Mouse (Mus musculus) thymus, adult 18-20 months (tissue): ENCODE measurements around the gene Qsox1.

Experiments
- DNase-seq, 2 experiments: peaks; one replicate each; pipeline ENCODE4 v3.0.0; 2022; ENCODE audit warnings: mixed read lengths in 2 of 2

The Qsox1 gene

DNA sequence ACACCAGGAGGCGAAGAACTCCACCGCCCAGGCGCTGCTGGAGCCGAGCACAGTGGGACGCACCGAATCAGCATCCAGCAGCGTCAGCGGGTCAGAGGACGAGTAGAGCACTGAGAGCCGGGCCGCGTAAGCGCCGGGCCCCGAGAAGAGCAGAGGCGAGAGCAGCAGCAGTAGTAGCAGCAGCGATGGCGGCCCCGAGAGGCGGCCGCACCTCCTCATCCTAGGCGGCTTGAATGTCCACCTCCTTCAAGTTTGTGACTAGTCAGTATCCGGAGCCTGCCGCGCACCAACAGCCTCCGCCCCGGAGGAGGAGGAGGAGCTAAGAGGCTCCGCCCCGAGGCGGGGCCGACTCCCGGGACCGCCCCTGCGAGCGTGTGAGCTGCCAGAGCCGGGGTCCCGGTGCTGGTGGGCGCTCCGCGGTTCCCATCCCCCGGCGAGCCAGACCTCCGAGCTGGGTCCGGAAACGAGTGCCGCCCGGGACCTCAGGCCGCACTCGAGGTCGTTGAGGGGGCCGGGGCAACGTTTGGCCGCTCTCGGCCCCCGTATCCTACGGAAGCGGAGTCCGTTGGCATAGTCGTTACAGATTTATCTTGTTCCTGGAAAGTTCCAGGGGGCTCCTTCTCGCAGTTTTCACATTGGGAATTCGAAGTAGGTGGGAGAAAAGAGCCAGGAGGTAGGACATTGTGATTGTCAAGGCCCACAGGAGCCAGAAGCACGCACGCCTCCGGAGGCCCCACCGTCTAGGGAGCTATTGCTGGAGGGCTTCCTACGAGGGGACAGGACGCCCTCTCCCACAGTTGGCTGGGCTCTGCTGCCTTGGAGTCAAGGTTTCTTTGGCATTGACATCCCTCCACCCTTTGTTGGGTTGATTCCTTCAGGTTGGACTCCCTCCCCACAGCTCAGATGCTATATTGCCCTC lies at the start of gene Qsox1:
Gene Qsox1, minus strand, starts transcription at position 309 of the 919 bp plus-strand sequence.
- DNase-seq = peak; percentile 71 to 74

- DNase-seq = no peak
These were observed 42.4 kb upstream of the Qsox1 start for GRCm38 (mm10) chr1:155854926-155855702.

DNA sequence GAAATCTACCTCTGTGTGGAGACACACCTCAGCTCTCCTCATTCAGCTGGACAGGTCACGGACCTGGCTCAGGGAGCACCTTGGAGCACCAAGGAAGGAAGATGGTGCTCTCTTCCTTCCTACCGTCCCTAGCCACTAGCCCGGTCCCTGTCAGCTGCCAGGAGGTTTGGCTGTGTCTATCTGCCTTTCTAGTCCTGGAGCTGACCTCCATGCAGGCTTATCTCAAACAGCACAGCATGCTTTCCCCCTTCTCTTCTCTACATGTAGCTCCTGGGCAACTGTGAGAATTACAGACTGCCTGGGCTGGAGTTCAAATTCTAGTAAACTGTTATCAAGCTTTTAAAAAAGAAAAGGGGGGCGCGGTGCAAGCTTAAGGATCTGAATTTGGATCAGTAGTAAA lies 40.3 kb upstream of the Qsox1 start:
- no peak for DNase-seq

DNA sequence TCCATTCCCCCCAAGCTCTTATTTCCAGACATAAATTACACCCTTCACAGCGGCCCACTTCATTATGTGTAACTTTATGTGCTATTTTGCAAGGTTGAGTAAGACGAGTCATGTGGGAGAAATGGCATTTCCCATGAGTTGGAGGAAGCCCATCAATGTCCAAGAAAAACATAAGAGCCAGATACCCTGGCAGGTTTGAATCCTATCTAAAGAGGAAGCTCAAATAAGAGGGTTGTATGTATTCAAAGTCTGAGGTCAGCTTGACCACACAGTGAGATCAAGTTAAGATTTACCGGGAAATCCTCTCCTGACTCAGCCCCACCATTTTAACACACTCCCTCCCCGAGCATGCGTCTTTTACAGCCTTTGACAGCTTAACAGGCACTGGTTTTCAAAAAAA lies 31.5 kb upstream of the Qsox1 start:
- no peak for DNase-seq

GRCm38 (mm10) chr1:155843538-155843937 lies 30.8 kb upstream of the Qsox1 start:
- DNase-seq = no peak

- DNase-seq = no peak
These were observed 23.0 kb upstream of the Qsox1 start for GRCm38 (mm10) chr1:155835667-155836066.

GRCm38 (mm10) chr1:155833610-155834009 lies 20.9 kb upstream of the Qsox1 start:
- DNase-seq = no peak

- no peak for DNase-seq
These were observed 19.3 kb upstream of the Qsox1 start for GRCm38 (mm10) chr1:155831958-155832357.

GRCm38 (mm10) chr1:155830861-155831260 lies 18.2 kb upstream of the Qsox1 start:
- no peak for DNase-seq

DNA sequence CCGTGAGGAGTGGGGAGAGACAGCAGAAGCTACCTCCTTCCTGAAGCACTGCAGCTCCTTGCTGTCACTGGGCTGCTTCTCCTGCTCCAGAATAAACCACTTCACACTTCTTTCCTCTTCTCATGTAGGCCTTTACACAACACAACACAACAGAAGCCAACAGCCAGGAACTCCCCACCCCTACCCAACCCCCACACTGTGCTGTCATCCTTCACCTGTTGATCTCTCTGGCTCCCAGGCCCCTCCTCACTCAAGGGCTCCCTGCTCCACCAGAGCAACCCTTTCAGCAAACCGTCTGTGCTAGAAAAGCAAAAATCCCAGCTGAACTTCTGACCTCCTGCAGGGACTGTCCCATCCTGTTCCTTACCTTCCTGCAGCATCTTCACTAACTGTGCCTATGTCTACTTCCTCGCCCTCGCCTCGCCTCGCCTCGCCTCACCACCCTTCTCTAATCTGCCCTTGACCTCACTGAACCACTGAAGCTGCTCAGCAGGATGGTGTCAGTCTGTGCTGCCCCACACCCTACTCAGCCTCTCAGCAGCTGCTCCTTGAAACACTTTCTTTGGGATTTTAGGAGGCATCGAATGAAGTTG lies 15.1 kb upstream of the Qsox1 start:
- DNase-seq = no peak

DNA sequence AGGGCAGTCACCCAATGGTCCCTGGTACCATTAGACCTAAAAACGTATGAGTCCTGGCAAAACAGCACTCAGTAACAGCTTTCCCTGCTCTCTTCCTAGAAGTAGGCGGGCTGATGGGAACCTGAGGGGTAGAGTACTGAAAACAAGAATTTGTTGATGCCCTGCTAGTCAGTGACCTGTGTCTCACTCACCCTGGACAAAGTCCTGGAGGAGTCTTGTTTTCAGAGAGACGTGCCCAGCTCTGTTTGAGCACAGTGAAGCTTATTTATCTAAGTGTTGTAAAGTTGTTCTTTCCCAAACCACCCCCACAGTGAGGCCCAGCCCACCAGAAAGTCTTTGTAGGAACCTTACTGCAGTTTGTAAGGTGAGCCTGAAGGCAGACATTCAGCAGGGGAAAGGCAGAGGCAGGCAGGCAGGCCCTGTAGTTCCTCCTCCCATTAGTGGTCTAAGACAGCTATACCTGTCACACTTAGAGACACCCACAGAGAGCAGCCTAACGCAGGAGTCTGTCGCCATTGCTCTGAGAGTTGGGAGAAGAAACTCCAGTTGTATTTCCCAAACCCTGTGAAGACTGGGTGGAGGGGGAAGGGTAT lies 14.2 kb upstream of the Qsox1 start:
- DNase-seq = no peak

GRCm38 (mm10) chr1:155825940-155826716 lies 13.4 kb upstream of the Qsox1 start:
- no peak for DNase-seq

GRCm38 (mm10) chr1:155820646-155821045 lies 8.0 kb upstream of the Qsox1 start:
- DNase-seq = no peak

GRCm38 (mm10) chr1:155816167-155816566 lies 3.5 kb upstream of the Qsox1 start:
- DNase-seq = no peak

DNA sequence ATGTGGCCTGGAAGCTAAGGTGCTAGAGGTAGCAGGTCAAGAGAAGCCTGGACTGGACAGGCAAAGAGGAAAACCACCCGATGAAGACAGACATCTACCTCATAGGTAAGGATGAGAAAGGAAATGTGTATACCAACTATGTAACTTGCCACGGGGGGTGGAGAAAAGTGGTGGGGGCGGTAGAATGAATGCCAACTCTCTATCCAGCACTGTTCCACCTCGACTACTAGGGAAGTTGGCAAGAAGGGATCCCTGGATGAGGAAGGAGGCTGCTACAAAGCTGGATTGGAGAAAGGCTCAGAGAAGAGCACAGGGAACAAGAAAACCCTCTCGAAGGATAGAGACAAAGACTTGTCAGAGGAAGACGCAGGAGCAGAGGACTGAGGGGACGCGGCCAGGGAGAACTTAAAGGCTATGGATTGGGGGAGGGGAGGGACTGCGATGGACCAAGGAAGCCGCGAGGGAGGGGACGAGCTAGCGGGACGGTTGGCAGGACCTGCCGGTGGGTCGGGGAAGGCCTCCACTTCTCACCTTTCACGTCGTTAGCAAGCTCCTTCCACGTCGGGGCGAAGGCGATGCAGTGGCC lies 601 bp downstream of the Qsox1 start:
- DNase-seq = no peak

DNA sequence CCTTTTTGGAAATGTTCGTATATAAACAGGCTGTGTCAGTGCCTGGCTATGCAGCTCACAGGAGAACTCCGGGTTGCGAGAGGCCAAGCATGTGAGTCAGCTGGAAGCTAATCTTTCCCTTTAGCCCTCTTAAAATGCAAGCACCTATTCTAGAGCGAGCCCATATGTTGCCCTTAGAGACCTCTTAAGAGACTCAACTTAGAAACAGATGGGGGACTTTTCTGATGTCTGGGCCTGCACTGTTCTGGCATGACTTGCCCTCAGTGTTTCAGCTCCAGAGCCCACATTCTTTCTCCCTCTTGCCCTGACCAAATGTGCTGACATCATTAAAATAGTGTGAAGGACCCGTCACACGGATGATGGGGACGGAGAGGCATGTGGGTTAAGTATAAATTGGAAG lies 2.1 kb downstream of the Qsox1 start:
- no peak for DNase-seq

GRCm38 (mm10) chr1:155809706-155810442 lies 2.8 kb downstream of the Qsox1 start:
- no peak for DNase-seq

DNA sequence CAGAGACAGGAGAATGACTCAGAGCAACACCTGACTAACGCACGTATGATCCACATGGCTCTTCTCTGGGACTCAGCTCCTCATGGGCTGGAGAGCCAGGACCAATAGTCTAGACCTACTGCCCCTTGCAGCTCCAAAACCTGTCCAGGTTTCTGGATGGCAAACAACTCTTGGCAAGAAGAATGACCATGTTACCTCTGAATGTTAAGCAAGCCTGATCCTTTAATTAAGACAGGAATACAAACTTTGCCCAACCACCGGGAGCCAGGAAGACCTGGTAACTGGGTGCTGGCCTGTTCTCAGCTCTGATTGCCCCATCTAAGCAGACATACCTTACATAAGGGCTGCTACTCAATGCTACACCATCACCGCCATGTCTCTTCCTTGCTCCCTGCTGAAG lies 4.4 kb downstream of the Qsox1 start:
- no peak for DNase-seq

- no peak for DNase-seq
These were observed 7.1 kb downstream of the Qsox1 start for GRCm38 (mm10) chr1:155805607-155806006.

GRCm38 (mm10) chr1:155801014-155801991 lies 11.4 kb downstream of the Qsox1 start:
- no peak for DNase-seq
